Mouse (Mus musculus) neural tube, embryonic 11.5 days (tissue): ENCODE data around the gene Akap2. TPM values are rescaled to one million over a fixed set of nuclear protein-coding genes. Genes with fewer than 3 reads are reported as not detected.

ENCODE experiments used
- ATAC-seq: fragments of 200-750 bp; cut with Nextera tagmentation; 2 replicates; pipeline ENCODE4 v1.8.0; 2017; ENCODE audit warnings: moderate number of reproducible peaks, mild to moderate bottlenecking, moderate TSS enrichment, moderate library complexity; ENCODE audit not compliant: insufficient read depth, low FRiP score, low TSS enrichment
- DNase-seq: peaks from one replicate; pipeline ENCODE4 v3.0.0-alpha.2; 2015; ENCODE audit warnings: low spot score
- H3K27ac ChIP-seq: fragments of 300-500 bp; sonication (generic); 2 replicates; pipeline ENCODE4 v1.5.1; 2014; ENCODE audit warnings: low read depth, mild to moderate bottlenecking, low read length
- H3K27me3 ChIP-seq: fragments of 300-500 bp; sonication (generic); 2 replicates; pipeline ENCODE4 v1.6.1; 2014; ENCODE audit warnings: mild to moderate bottlenecking, low read length, mixed read lengths; ENCODE audit not compliant: control insufficient read depth, insufficient read depth
- H3K36me3 ChIP-seq: fragments of 300-500 bp; sonication (generic); 2 replicates; pipeline ENCODE4 v1.6.1; 2014; ENCODE audit warnings: mild to moderate bottlenecking, low read length, moderate library complexity, mixed read lengths; ENCODE audit not compliant: control insufficient read depth, insufficient read depth
- H3K4me1 ChIP-seq: fragments of 300-500 bp; sonication (generic); 2 replicates; pipeline ENCODE4 v1.6.1; 2014; ENCODE audit warnings: low read length, mixed read lengths; ENCODE audit not compliant: control insufficient read depth, insufficient read depth
- H3K4me2 ChIP-seq: fragments of 300-500 bp; sonication (generic); 2 replicates; pipeline ENCODE4 v1.6.1; 2014; ENCODE audit warnings: low read depth, mild to moderate bottlenecking, moderate library complexity
- H3K4me3 ChIP-seq: fragments of 300-500 bp; sonication (generic); 2 replicates; pipeline ENCODE4 v1.5.1; 2014; ENCODE audit warnings: low read depth, low read length
- H3K9ac ChIP-seq: fragments of 300-500 bp; sonication (generic); 2 replicates; pipeline ENCODE4 v1.6.1; 2014; ENCODE audit warnings: mild to moderate bottlenecking, low read length
- H3K9me3 ChIP-seq: fragments of 300-500 bp; sonication (generic); 2 replicates; pipeline ENCODE4 v1.6.1; 2016; ENCODE audit warnings: low read length; ENCODE audit not compliant: control insufficient read depth
- WGBS: fragments of 180-500 bp; shearing (Covaris S2); extraction: QIAGEN DNeasy Blood & Tissue Kit; methylation state at CpG from one replicate; pipeline ENCODE4 v1.1.7; 2014; 5-methylcytosine and 5-hydroxymethylcytosine counted together
- polyA plus RNA-seq: library from polyadenylated mRNA; unstranded; fragments of >200 nt; fragmentation: Nextera tagmentation; extraction: Ambion mirVana; gene quantifications from 2 replicates; pipeline ENCODE4 v1.2.1, GENCODE M21; 2014

Akap2 gene
- polyA plus RNA-seq, 1 experiment from 2014 or later: 29.7 TPM

DNA sequence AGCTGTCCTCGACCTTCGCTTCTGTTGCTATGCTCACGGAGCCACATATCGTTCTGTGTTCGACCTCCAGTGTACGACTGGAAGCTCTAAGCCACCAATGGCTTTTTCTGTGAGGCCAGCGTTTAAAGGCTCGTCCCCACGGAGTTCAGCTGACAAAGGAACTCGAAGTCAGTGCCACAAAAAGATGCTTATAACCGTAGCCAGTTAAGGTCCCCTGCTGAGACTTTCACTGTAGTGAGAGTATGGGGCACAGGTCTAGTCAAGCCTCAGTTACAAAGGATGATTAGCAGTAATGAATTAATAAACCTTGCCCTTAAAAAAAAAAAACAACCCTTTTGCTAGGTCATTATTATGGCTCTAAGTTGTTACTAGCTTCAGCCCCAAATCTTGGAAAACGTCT is 37.3 kb upstream of the Akap2 start:
- no peaks in the 10 kb centered on the region for H3K27me3 ChIP-seq
- H3K4me2 ChIP-seq: no peak overlapping the region
- no peak for ATAC-seq
- H3K4me3 ChIP-seq: no peak overlapping the region
- WGBS: 59% methylated on average over 12 of the region's 12 CpGs
- no peaks in the 10 kb centered on the region for H3K36me3 ChIP-seq
- DNase-seq: no peak
- no peak overlapping the region for H3K9ac ChIP-seq
- no peak overlapping the region for H3K27ac ChIP-seq
- H3K4me1 ChIP-seq: no peaks in the 10 kb centered on the region
- no peaks in the 10 kb centered on the region for H3K9me3 ChIP-seq

DNA sequence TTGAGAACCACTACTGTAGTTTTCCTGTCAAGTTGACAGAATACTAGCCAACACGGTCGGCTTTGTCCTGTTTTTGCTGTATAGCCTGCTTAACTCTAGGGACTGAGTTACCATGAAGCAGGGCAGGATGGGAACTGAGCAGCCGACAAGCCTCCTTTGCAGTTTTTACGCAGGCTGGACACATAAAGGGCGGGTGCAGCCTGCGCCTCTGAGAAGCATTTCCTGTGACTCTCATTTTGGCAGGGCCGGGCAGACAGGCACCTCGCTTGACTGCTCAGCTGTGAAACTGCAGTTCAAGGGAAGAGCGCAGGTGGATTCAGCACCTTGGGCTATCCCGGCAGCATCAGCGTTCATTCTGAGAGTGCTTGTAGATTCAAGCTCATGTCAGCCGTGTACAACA is 35.9 kb upstream of the Akap2 start:
- WGBS: 69% methylated on average over 12 of the region's 12 CpGs
- Histone ChIP-seq H3K36me3 (no peaks in the 10 kb centered on the region), H3K4me3 (no peak overlapping the region), H3K4me1 (no peaks in the 10 kb centered on the region), H3K9me3 (no peaks in the 10 kb centered on the region), H3K27me3 (no peaks in the 10 kb centered on the region), H3K9ac (no peak overlapping the region), H3K4me2 (no peak overlapping the region), H3K27ac (no peak overlapping the region)
- DNase-seq: no peak
- ATAC-seq: no peak

DNA sequence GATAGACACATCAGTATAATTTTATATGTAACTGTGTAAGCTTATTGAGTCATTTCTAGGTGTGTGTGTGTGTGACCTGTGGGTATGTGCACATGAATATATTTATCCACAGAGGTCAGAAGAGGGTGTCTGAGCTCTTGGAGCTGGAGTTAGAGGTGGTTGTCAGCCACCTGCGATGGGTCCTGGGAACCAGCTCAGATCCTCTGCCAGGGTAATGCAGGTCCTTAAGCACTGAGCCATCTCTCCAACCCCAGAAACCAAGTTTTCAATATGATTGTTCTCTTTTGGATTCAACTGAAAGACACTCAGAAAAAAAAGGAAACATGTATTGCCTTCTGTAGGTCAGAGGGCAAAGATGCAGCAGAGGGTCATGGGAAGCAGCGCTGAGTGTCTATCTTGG is 35.1 kb upstream of the Akap2 start:
- H3K4me1 ChIP-seq: no peaks in the 10 kb centered on the region
- no peaks in the 10 kb centered on the region for H3K27me3 ChIP-seq
- ATAC-seq (no peak), DNase-seq (no peak)
- no peaks in the 10 kb centered on the region for H3K9me3 ChIP-seq
- H3K36me3 ChIP-seq: no peaks in the 10 kb centered on the region
- H3K4me2 ChIP-seq: no peak overlapping the region
- H3K9ac ChIP-seq: no peak overlapping the region
- no peak overlapping the region for H3K4me3 ChIP-seq
- 90% methylated on average over 2 of the region's 2 CpGs for WGBS
- no peak overlapping the region for H3K27ac ChIP-seq

DNA sequence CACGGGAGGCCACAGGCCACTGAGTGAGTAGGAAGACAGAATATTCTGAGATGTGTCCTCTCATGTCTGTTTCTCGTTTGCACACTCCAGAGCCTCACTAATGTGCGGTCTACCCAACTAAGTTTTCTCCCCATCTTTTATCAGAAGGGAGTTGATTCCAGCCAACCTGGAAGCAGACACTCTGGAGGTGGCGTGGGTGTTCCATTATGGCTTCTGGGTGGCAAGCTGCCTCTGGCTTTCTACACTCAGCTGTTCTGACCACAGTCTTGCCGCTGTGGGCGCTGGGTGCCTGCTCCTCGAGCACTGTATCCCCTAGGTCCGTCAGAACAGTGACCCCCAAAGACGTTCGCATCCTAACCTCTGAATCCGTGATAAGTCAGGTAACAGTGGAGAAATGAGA is 34.5 kb upstream of the Akap2 start:
- Histone ChIP-seq H3K9me3 (no peaks in the 10 kb centered on the region), H3K27ac (no peak overlapping the region), H3K4me3 (no peak overlapping the region), H3K4me2 (no peak overlapping the region), H3K4me1 (no peaks in the 10 kb centered on the region), H3K9ac (no peak overlapping the region), H3K36me3 (no peaks in the 10 kb centered on the region), H3K27me3 (no peaks in the 10 kb centered on the region)
- WGBS: 90% methylated on average over 11 of the region's 11 CpGs
- ATAC-seq (no peak), DNase-seq (no peak)

DNA sequence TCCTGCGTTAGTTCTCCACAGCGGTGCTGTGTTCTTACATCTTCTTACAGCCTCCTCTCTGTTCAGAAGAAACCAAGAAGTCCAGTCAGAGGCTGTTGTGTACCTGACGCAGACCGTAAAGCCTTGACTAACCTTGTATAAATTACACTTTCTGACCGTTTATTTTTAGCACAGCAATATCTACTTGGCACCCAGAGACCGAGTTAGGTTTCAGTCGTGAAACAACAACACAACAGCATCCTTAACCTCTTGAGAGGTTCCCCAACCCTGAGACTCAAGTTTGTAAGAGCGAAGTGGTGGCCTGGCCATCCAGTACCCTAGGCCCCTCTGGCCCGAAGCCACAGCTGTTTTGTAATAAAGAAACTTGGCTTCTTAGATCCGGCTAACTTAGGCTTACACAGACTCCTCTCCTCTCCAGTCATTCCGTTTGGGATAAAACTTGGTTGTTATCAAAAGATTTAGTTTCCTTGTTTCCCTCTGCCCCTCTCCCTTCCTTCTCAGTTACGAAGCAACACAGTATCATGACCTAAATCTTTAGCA is 32.7 kb upstream of the Akap2 start:
- Histone ChIP-seq H3K4me2 (no peak overlapping the region), H3K27me3 (no peaks in the 10 kb centered on the region), H3K4me1 (no peaks in the 10 kb centered on the region), H3K4me3 (no peak overlapping the region), H3K9ac (no peak overlapping the region), H3K27ac (no peak overlapping the region), H3K36me3 (no peaks in the 10 kb centered on the region), H3K9me3 (no peaks in the 10 kb centered on the region)
- WGBS: 82% methylated on average over 12 of the region's 12 CpGs
- DNase-seq (no peak), ATAC-seq (no peak)

DNA sequence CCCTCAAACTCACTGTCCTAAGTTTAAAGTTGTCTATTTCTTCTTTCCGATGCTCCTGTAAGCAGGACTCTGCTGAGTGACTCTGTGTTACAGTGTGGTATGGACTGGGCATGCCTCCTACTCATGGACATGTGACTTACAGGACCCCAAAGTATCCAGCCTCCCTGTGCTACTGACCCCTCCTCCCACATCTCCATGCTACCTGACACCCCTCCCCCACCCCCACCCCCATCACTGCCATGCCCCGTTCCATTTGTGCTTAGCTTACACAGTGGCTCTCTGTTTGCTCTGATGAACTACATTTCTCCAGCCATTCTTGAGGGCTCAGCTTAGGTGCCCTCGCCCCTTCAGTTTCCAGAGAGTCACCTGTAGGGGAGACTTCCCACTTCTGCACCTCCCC is 30.7 kb upstream of the Akap2 start:
- Histone ChIP-seq H3K27ac (no peak overlapping the region), H3K4me3 (no peak overlapping the region), H3K27me3 (no peaks in the 10 kb centered on the region), H3K36me3 (no peaks in the 10 kb centered on the region), H3K4me1 (no peaks in the 10 kb centered on the region), H3K4me2 (no peak overlapping the region), H3K9ac (no peak overlapping the region), H3K9me3 (no peaks in the 10 kb centered on the region)
- 70% methylated on average over 3 of the region's 3 CpGs for WGBS
- DNase-seq (no peak), ATAC-seq (no peak)

DNA sequence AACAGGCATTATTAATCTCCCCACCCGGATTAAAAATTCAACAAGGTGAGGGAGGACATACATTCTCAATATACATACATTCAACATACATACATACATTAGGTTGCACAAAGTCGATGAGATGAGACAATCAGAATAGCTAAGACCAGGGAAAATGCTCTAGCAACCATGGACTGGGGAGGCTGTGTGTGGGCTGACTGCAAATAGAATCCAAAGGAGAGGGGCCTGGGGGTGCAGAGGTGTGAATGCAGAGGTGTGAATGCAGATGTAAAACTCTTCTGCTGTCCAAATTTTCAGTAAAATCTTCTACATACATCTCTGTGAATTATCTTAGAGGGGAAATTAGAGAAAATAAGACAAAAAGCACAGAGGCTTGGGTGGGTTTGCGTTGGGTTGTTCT is 29.9 kb upstream of the Akap2 start:
- H3K4me3 ChIP-seq: no peak overlapping the region
- no peaks in the 10 kb centered on the region for H3K4me1 ChIP-seq
- no peak overlapping the region for H3K9ac ChIP-seq
- no peaks in the 10 kb centered on the region for H3K27me3 ChIP-seq
- no peak overlapping the region for H3K4me2 ChIP-seq
- H3K36me3 ChIP-seq: no peaks in the 10 kb centered on the region
- no peaks in the 10 kb centered on the region for H3K9me3 ChIP-seq
- ATAC-seq: no peak
- 81% methylated on average over 3 of the region's 3 CpGs for WGBS
- DNase-seq: no peak
- H3K27ac ChIP-seq: no peak overlapping the region

DNA sequence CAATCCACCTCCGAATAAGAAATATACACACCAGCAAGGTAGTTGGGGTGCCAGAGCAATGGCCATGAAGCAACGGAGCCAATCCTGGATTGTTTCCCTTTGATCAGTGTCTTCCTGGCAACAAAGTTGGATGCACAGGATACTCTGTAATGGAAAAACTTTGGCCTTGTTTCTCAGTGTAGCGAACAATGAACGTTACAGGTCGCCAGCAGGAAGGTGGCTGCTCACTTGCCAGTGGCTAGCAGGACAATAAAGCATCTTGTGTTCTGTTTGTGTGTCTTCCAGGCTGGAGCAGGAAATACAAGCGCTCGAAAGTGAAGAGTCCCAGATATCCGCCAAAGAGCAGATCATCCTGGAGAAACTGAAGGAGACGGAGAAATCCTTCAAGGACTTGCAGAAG is 29.3 kb upstream of the Akap2 start:
- H3K9ac ChIP-seq: no peak overlapping the region
- H3K27ac ChIP-seq: no peak overlapping the region
- DNase-seq (no peak), ATAC-seq (no peak)
- H3K4me3 ChIP-seq: no peak overlapping the region
- H3K4me1 ChIP-seq: no peaks in the 10 kb centered on the region
- 80% methylated on average over 9 of the region's 9 CpGs for WGBS
- no peaks in the 10 kb centered on the region for H3K9me3 ChIP-seq
- H3K36me3 ChIP-seq: no peaks in the 10 kb centered on the region
- H3K4me2 ChIP-seq: no peak overlapping the region
- no peaks in the 10 kb centered on the region for H3K27me3 ChIP-seq

DNA sequence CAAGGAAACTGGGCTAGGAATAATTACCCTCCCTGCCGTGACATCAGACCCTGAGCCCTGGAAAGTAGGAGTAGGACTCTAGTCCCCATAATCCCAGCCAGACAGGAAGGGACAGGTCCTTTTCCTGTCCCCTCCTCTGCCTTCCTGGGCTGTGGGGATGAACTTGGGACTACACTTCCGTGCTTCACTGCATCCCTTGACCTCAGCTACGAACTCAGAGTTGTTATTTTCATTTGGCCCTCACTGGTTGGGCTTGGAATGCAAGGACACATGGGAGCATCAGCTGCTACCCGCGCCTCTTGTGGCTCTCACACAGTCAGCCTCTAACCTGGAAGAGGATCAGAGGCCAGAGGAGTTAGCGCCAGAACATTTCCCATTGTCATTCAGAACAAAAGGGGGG is 27.5 kb upstream of the Akap2 start:
- no peak overlapping the region for H3K27ac ChIP-seq
- no peaks in the 10 kb centered on the region for H3K4me1 ChIP-seq
- DNase-seq (no peak), ATAC-seq (no peak)
- no peaks in the 10 kb centered on the region for H3K36me3 ChIP-seq
- no peak overlapping the region for H3K9ac ChIP-seq
- no peaks in the 10 kb centered on the region for H3K27me3 ChIP-seq
- H3K4me2 ChIP-seq: no peak overlapping the region
- no peaks in the 10 kb centered on the region for H3K9me3 ChIP-seq
- WGBS: 67% methylated on average over 6 of the region's 6 CpGs
- no peak overlapping the region for H3K4me3 ChIP-seq
